Mouse (Mus musculus) ES-E14 (cell line): ENCODE measurements around the gene Cd3eap. TPM values are rescaled to one million over a fixed set of nuclear protein-coding genes. Genes with fewer than 3 reads are reported as not detected.

ENCODE experiments used
- DNase-seq: peaks from one replicate; pipeline ENCODE4 v3.0.0-alpha.2; 2013; ENCODE audit warnings: low read depth, low spot score
- H3K27ac ChIP-seq: 2 replicates; pipeline ENCODE4 v1.5.1; 2012; ENCODE audit warnings: low read depth, mild to moderate bottlenecking, low read length, moderate library complexity, mixed read lengths; ENCODE audit not compliant: poor library complexity, insufficient read depth, severe bottlenecking
- H3K36me3 ChIP-seq: 2 replicates; pipeline ENCODE4 v1.6.1; 2012; ENCODE audit warnings: mild to moderate bottlenecking, low read length, moderate library complexity, mixed read lengths; ENCODE audit not compliant: control insufficient read depth, poor library complexity, insufficient read depth, severe bottlenecking
- H3K4me1 ChIP-seq, 2 experiments: fragments of 150-350 bp in 1 of 2; sonication (generic) in 1 of 2; 2 replicates each; pipeline ENCODE4 v1.6.1; 2012; ENCODE audit warnings: low read length in 2 of 2, mild to moderate bottlenecking in 1 of 2, mixed read lengths in 1 of 2; ENCODE audit not compliant: control insufficient read depth in 2 of 2, insufficient read depth in 2 of 2, poor library complexity in 1 of 2
- H3K4me3 ChIP-seq, 2 experiments: fragments of 150-350 bp in 1 of 2; sonication (generic) in 1 of 2; 2 replicates each; pipeline ENCODE4 v1.5.1; 2012; ENCODE audit warnings: low read length in 2 of 2, low read depth in 1 of 2, mild to moderate bottlenecking in 1 of 2, mixed read lengths in 1 of 2; ENCODE audit not compliant: insufficient read depth in 1 of 2, poor library complexity in 1 of 2, severe bottlenecking in 1 of 2
- H3K9ac ChIP-seq: 2 replicates; pipeline ENCODE4 v1.6.1; 2012; ENCODE audit warnings: low read depth, mild to moderate bottlenecking, low read length, mixed read lengths; ENCODE audit not compliant: poor library complexity, insufficient read depth, severe bottlenecking
- H3K9me3 ChIP-seq: fragments of 150-350 bp; sonication (generic); 2 replicates; pipeline ENCODE4 v1.6.1; 2012; ENCODE audit warnings: low read depth, mild to moderate bottlenecking, low read length; ENCODE audit not compliant: control insufficient read depth, insufficient read depth
- CHD2 ChIP-seq: IDR thresholded peaks from 2 replicates; pipeline ENCODE4 v1.6.1; 2014; ENCODE audit warnings: mild to moderate bottlenecking, low read depth, low read length, inconsistent platforms
- HCFC1 ChIP-seq: IDR thresholded peaks from 2 replicates; pipeline ENCODE4 v1.6.1; 2012; ENCODE audit warnings: low read length, inconsistent platforms, borderline replicate concordance; ENCODE audit not compliant: insufficient read depth
- MAFK ChIP-seq: IDR thresholded peaks from 2 replicates; pipeline ENCODE4 v1.6.1; 2014; ENCODE audit warnings: mild to moderate bottlenecking, low read depth, low read length, inconsistent platforms; ENCODE audit not compliant: insufficient read depth
- ZC3H11A ChIP-seq: IDR thresholded peaks from 2 replicates; pipeline ENCODE4 v1.6.1; 2012; ENCODE audit warnings: low read depth, mild to moderate bottlenecking, inconsistent platforms, low read length, borderline replicate concordance
- ZNF384 ChIP-seq: IDR thresholded peaks from 2 replicates; pipeline ENCODE4 v1.6.1; 2012; ENCODE audit warnings: low read depth, low read length, inconsistent platforms
- in situ Hi-C, 2 experiments: fragments of 600-800 bp; cut with MboI; formaldehyde crosslinking; loops; one replicate each; pipeline ENCODE4 v1.15.1; 2025; ENCODE audit warnings: low sequenced_read_pairs in 2 of 2, inconsistent platforms in 1 of 2; ENCODE audit not compliant: unreplicated experiment in 2 of 2
- total RNA-seq: library from RNA; depleted of rRNA; stranded (reverse); fragments of 300-350 nt; gene quantifications from 2 replicates; pipeline ENCODE4 v1.2.3, GENCODE M21; 2012

Cd3eap gene
- total RNA-seq, 1 experiment, result 26.7 TPM

DNA sequence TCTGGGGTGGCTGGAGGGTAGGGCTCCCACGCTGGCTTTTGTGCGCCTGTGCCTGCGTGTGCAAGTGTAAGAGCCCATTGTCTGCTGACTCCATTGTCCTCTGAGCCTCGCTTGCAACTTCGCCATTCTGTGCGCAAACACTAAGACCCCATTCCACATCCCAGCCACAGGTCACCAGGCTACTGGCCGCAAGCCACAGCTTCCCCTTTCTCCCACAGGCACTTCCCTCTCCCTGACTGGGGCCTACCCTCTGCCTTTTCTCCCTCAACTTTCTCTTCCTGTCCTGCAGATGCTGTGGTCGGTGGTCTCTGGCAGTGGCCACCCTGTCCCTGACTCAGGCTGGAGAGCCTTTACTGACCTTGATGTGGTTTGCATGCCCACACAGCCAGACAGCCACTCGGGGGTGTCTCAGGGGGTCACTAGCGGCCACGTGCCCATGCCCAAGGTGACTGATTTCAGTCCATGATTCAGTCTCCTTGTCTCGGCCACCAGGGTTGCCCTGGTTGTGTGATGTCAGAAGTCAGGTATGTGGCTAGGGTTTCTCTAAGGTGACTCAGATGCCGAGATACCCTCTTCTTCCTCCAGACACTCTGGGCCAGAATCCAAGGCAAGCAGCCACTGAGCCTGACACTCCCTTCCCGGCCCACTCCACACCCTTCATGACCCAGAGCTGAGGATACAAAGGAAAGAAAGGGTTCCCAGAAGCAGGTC lies 42.7 kb downstream of the Cd3eap start:
- no peak overlapping the region for H3K4me3 ChIP-seq
- TF ChIP-seq HCFC1 (no peak), CHD2 (no peak), ZC3H11A (no peak), ZNF384 (no peak), MAFK (no peak)
- H3K36me3 ChIP-seq, result no peaks in the 10 kb centered on the region
- in situ Hi-C loops, result no loop called here
- peaks cover 0 to 4% of the 10 kb centered on the region in 2 experiments; a peak in 1 of 4 replicates for H3K4me1 ChIP-seq
- no peak overlapping the region for H3K9ac ChIP-seq
- DNase-seq, result no peak
- no peaks in the 10 kb centered on the region for H3K9me3 ChIP-seq
- H3K27ac ChIP-seq, result no peak overlapping the region

DNA sequence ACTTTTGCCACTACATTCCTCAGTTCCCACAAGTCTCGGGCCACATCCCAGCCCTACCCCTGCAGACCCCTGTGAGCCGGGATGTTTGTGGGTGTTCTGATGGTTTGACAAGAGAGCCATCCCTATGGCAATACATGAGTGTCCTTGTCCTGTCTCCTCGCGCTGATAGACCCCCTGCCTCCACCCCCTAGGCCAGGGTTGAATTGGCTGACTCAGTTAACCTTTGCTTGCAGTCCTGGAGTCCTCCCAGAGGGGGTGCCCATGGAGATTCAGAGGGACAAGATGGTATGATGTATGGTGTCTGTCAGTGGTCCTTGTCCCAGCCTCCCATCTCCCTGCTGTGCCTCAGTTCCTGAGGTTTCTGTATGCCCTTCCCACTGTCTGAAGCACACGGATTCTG lies 45.2 kb downstream of the Cd3eap start:
- H3K27ac ChIP-seq, result no peak overlapping the region
- H3K4me1 ChIP-seq, result no peaks in the 10 kb centered on the region
- H3K9me3 ChIP-seq, result no peaks in the 10 kb centered on the region
- no peak overlapping the region for H3K9ac ChIP-seq
- no peaks in the 10 kb centered on the region for H3K36me3 ChIP-seq
- DNase-seq, result no peak
- H3K4me3 ChIP-seq, result no peak overlapping the region
- no peak for TF ChIP-seq HCFC1
- no peak for TF ChIP-seq ZNF384
- TF ChIP-seq CHD2, result no peak
- no peak for TF ChIP-seq MAFK
- TF ChIP-seq ZC3H11A, result no peak
- in situ Hi-C loops, result no loop called here

DNA sequence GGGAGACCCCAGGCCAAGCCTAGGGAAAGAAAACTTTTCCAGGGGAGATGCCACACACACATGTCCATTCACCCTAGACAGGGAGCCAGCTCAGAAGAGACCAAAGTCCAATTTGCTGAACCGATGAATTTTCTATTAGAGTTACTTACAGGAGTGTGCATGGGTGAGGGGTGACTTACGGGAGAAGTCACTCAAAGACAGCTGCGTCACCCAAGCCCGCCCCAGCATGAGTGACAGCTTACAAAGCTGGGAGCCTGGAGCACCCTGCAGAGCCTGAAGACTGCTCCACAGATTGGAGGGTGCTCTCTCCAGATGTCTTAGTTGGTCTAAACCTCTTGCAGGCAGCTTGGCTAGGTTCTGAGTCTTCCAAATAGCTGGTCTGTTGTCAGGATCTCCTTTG lies 47.3 kb downstream of the Cd3eap start:
- no peak overlapping the region for H3K27ac ChIP-seq
- no peaks in the 10 kb centered on the region for H3K9me3 ChIP-seq
- H3K9ac ChIP-seq, result no peak overlapping the region
- in situ Hi-C loops, result no loop called here
- no peak for TF ChIP-seq CHD2
- no peak for TF ChIP-seq MAFK
- TF ChIP-seq ZNF384, result no peak
- no peak for TF ChIP-seq HCFC1
- no peak for TF ChIP-seq ZC3H11A
- DNase-seq, result no peak
- no peaks in the 10 kb centered on the region for H3K36me3 ChIP-seq
- H3K4me3 ChIP-seq, result no peak overlapping the region
- H3K4me1 ChIP-seq, result peaks cover 0 to 4% of the 10 kb centered on the region in 2 experiments; a peak in 1 of 4 replicates

DNA sequence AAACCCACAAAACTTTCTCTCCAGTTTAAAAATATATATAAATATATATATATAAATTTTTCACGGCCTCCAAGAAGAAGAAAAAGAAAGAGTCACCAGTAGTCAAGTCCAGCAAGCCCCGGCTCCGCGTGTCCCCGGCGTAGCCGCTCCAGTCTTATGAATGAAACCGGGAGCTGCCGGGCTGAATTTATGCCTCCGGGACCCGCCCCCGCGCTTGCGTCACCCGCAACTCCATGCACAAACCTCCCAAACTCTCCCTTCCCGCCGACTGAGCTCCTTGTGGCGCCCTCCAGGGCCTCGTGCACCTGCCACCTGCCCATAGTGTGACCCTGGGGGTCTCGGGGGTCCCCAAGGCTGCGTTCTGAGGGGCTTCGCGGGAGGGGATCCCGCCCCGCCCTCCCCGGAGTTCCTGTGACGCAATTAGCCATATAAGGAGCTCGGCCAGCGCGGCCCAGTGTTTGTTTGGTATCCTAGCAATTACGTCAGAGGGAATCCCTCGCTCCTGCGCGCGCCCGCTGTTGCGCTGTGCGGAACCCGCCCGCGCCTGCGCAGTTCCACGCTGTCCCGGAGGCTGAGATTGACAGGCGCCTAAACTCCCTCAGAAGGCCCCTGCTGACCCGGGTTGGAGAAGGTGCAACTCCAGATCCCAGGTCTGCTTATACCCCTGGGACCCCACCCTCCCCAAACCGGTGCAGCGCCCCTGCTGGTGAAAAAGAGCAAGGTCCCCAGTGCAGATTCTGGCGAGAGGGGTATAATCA lies 49.2 kb downstream of the Cd3eap start, which contains the start of gene Fosb:
Fosb (minus strand) TSS at position 168 of the 758 bp plus-strand sequence.
- Histone ChIP-seq H3K4me1 (peaks cover 0 to 4% of the 10 kb centered on the region in 2 experiments; a peak in 1 of 4 replicates), H3K4me3 (peak within 1 kb of the TSS; percentile 71 to 77), H3K9me3 (no peaks in the 10 kb centered on the region), H3K36me3 (no peaks in the 10 kb centered on the region), H3K27ac (peak within 1 kb of the TSS; percentile 61; the same call in 1 of the 2 replicates), H3K9ac (peak within 1 kb of the TSS; percentile 79)
- TF ChIP-seq ZNF384 (no peak), MAFK (no peak), ZC3H11A (no peak), CHD2 (no peak), HCFC1 (no peak)
- in situ Hi-C loops, result no loop called here
- DNase-seq, result peak; percentile 88
